Mouse (Mus musculus): ENCODE results near the gene Bach2.

Gene Bach2

DNA sequence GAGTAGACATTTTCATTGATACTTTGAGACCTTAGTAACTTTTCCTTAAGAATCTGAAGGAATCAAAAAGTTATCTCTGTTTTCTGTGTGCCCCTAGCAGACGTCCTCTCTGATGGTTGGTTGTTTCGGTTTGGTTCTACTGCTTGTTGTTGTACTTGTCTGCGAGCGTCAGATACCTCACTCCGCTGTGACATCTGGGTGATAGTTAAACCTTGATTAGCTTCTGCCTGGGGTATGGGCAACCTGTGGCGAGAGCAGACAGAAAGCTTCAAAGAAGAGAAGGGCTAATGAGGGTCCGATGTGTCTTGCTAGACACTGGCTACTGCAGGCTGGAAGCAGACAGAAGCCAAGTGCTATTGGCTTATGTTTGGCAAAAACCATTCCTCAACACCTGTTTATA, 186.5 kb downstream of the Bach2 start:
- DNase-seq (ENCODE audit: low read depth, low spot score) = no peak

DNA sequence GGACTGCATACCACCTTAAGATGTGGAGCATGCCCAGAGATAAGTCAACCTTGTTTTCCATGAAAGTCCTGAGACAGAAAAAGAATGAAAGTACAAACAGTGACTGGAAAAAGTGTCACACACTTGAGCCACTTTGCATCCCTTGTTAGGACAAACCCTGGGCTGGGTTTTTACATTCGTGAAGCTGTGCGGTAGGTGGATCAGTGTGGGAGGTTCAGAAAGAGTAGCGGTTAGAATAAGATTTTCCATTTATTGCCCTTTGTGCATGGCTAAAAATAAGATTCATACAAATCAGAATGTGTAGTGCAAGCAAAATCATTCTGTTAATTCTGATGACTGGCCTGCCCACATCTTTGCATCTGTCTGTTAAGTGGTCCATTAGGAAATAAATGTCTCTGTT, 187.0 kb downstream of the Bach2 start:
- no peak for DNase-seq (ENCODE audit: low read depth, low spot score)

DNA sequence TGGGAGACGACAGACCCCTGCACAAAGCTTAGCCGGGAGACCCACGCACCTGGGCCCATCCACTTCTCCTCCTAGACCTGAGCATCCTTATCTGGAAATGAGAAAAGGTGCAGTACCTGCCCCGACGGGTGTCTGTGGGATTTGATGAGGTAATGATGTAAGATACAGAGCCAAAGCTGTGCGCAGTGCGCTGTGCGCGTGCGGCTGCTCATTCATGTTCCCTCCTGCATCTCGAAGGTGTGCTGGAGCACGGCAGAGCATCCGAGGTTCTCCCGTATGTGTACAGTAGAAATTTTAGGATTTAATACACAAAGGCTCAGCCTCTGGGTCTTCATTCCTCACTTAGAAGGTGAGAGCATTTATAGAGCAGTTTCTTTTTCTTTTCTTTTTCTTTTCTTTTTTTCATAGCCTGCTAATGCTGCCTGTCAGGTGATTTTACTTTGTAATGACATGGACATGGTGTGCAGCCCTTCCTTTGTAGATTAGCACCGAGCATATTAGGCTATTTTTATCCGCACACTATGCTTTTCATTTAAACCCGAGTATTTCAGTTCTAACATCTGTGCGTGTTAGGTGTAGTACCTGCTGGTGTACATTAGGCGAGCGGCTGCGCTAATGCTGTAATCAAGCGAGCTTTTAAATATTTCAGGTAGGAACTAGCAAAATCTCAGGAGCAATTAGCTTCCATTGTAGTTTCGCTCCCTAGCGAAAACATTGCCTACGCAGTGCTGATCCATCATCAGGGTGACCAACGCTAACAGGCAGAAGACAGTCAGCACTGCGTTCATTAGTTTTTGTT, 188.4 kb downstream of the Bach2 start:
- no peak for DNase-seq (ENCODE audit: low read depth, low spot score)

DNA sequence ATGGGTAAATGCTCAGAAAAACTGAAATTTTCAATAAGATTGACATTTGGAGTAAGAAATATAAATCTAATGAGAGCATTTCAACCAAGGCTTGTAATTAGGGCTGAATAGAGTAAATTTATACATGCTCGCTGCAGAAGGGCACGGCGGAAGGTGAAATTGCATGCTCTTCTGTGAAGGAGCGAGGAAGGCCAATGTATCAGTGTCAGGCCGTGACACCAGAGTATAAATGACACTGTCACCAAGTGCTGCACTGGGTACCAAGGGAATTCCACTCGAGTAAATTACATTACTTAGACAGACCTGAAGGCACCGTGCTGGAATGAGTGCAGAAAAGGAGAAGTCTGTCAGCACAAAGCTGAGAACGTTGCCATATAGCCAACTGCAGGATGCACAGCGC, 190.1 kb downstream of the Bach2 start:
- no peak for DNase-seq (ENCODE audit: low read depth, low spot score)

DNA sequence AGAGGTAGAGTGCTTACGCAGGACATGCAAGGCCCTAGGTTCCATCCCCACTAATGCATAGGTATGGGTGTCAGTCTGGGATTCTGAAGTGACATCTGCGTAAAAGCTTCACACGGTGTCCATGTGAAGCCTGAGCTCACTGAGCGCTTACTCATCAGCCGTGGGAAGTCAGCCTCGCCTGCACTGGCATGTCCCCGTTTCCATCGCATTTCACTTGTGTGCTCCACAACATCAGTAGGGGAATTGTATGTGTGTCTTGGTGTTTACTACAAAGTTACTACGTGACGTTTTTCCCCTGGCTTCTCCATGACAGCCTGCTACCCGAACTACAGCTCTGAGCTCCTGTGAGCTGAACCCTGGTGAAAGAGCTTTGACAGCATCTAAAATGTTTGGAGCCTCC, 191.5 kb downstream of the Bach2 start:
- DNase-seq (ENCODE audit: low read depth, low spot score) = no peak

DNA sequence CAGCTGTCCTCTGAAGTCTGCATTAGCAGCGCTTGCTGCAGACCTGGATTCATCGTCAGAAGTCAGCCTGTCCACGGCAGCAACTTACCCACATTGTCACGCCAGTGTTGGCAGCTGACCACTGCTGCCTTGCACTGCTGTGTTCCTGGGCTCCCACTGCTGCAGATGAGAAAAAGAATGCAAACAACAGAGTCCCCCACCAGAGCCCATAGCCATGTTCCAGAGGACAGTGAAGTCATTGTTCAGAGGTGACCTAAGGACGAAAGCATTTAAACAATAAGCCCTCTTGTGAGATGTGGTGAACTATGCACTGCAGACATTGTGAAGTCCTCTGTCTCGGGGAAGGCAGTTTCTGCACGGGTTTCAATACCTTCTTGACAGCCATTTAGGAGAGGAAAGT, 192.4 kb downstream of the Bach2 start:
- DNase-seq (ENCODE audit: low read depth, low spot score) = no peak

DNA sequence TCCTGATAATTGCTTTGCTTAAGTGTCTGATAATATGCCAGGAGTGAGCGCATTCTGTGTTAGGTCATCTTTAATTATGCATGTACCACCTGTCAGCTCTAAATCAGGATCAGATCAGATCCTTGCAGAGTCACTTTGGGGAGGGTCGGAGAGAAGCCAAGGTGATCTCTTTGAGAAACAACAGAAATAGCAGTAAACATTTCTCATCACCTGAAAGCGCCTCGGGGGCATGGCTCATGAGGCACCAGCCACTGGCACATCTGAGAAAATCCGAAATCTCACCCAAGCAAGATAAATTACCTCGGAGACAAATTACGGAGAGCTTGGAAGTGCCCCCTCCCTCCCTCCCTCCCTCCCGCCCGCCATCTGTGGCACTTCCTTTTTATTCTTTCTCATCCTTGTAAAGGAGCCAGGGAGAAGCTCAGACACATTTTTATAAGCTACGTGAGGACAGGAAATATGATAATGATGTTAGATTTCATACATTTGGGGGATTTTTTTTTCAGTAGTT, 193.7 kb downstream of the Bach2 start:
- DNase-seq (ENCODE audit: low read depth, low spot score) = no peak

DNA sequence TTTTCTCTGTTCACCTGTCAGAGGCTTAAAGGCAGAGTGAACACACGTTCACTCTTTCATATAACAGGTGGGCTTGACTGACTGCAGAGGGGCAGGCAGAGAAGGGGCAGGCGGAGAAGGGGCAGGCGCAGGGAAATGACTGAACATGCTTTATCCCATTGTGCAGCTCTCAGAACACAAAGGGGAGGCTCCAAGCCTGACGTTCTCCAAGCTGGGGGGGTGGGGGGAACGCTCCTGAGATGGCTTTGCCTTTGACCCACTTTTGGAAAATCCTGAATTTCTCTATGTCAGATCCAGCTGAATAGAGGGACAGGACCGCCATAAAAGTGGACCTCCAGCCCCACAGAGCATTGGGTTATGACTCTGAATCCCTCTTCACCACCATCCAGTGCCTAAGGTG, 194.3 kb downstream of the Bach2 start:
- DNase-seq (ENCODE audit: low read depth, low spot score) = no peak

DNA sequence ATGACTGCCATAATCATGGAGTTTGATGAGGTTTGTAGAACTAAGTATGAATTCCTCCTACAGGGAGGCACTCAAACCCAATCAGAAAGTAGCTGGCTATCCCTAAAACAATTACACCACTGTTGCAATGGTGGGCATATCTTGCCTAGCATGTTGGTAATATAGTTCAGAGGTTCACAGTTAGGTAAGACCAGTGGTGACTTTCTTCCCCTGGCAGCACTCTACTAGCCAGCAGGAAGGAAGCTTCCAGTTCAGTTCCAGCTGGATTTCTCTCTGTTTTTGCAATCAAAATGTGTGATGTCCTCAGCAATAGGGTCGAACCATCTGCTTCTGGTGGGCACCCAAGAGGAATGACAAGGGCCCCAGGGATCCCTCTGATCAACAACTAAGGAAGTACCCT, 196.0 kb downstream of the Bach2 start:
- no peak for DNase-seq (ENCODE audit: low read depth, low spot score)

DNA sequence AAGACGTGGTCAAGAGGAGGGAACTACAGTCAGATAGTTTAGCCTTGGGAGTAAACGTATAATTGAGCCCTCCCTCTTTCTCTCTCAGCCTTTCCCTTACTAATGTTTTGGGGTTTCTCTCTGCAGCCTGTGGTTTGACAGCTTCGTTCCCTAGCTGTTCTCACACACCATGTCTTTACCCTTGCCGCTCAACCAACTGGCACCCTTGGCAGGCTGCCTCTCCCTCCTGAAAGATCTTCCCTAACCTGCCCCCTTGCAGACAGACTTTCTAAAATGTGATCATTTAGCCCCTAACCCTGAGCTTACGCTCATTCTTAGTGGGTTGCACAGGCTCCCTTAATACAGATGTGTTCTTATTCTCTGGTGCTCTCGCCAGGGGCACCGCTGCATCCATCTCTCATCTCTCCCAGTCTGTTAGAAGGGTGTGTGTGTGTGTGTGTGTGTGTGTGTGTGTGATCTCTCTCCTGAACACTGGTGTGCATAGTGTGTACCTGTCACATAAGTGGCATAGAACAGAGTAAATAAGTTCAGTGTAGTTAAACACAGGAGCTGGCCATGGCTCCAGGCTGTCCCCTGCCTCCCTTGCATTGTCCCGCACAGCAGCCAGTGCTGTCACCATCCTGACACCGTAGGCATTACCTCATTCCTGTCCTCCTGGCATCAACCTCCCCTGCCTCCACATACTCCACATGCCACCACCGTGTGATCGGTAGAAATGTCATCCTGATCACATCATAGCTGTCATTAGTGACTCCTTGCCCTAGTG, 201.6 kb downstream of the Bach2 start:
- no peak for DNase-seq (ENCODE audit: low read depth, low spot score)

DNA sequence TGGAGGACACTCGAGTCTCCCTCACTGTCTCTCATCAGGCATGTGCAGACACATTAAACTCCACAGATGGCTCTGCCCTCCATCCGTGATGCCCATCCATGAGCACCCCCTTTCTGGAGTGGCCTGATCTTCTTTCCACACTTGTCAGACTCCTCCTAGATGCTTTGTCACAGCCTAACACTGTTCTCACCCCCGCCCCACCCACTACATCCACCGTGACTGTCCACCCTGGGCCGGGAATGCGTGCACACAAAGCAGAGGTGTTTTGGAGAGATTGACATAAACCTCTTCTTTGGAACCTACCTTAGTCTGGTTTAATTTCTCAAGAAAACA, 202.1 kb downstream of the Bach2 start:
- no peak for DNase-seq (ENCODE audit: low read depth, low spot score)

DNA sequence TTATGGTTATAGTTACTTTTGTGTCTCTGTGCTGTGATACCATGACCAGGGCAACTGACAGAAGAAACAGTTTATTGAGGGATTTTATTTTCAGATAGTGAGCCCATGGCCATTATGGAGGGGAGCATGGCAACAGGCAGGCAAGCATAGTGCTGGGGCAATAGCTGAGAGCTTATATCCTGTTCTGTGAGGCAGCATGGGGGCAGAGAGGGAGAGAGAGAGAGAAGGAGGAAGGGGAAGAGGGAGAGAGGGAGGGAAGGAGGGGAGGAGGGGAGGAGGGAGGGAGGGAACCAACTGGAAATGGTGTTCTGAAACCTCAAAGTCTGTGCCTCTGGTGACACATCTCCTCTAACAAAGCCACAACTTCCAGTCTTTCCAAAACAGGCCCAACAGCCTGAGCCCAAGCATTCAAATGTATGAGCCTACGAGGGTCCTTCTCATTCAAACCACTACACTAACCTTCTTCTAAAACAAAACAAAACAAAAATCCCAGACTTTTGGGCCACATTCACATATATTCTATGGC, 206.1 kb downstream of the Bach2 start:
- no peak for DNase-seq (ENCODE audit: low read depth, low spot score)

DNA sequence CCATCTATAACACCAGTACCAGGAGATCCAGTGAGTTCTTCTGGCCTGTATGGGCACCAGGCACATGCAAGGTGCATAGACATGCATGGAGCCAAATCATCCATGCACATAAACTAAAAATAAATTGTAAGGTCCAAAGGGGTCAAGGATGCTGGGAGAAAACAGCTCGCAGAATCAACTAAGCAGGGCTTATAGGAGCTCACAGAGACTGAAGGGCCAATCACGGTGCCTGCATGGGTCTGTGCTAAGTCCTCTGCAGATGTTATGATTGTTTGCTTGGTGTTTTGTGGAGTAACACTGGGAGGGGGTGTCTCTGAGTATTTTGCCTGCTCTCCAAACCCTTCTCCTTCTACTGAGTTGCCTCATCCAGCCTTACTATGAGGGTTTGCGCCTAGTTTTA, 209.2 kb downstream of the Bach2 start:
- DNase-seq (ENCODE audit: low read depth, low spot score) = no peak

DNA sequence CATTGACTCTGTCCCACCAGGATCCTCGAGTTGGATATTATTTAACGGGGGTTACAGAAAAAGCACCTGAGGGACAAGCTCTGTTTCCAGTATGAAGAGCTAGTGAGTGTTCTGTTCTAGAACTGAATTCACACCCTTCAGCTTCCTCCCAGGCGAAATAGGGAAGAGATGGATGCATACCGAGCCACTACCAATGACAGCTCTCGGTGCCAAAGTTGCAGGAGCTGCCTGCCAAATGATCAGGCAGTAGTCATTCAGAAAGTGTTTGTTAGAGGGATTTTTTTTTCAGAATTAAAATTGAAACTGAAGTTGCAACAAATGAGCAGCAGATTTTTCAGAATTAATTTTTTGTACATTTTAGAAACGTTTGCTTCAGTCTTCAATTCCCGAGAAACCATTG, 223.4 kb downstream of the Bach2 start:
- DNase-seq (ENCODE audit: low read depth, low spot score) = no peak

DNA sequence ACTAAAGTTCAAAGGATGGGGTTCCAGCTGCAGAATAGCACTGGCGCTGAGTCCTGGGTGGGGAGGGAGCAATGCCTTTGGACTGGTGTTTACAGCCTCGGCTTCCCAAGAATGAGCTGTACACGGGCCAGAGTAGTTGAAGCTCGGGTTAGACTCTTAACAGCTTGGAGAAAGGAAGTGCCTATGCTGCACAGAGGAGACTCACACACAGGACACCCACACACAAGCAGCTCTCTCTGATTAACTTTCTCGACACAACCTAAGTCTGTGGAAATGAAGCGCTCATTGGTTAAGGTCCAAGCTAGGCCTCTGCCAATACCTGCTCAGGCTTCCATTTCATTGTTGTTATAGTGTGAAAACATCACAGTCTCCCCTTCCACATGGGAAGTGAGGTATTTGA, 224.5 kb downstream of the Bach2 start:
- no peak for DNase-seq (ENCODE audit: low read depth, low spot score)

DNA sequence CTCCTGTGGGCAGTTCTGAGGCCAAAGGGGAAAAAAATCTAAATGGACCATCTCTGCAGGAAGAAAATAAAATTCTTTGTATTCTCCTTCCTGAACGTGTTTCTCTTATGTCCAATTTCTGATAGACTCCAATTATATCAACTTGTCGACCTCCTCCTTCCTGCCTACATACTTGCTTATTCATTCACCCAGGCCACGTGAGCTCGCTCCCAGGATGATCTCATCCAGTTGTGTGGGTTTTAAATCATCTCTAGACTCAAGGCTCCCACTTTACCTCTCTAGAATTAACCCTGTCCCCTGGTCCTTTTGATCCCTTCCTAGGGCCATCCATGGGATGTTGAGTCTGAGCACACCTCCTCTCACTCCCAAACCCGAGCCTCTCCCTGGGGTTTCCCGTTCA, 225.9 kb downstream of the Bach2 start:
- DNase-seq (ENCODE audit: low read depth, low spot score) = no peak

DNA sequence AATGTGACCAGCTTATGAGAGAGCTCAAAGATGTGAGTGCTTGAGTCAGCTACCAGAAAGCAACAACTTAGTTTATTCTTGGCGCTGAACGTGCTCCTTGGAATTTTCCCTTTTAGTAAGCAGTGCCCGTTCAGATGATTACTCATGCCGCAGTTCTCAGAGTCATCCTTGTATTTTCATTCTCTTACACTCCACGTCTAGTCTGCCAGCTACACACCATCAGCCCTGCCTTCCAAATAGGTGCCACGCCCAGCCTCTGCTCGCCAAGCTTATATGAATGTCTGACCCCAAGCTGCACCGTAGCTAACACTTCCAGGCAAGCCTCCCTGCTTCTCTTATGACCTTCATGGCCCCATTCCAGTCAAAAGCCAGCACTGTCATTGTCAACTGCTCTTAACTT, 227.4 kb downstream of the Bach2 start:
- DNase-seq (ENCODE audit: low read depth, low spot score) = no peak

DNA sequence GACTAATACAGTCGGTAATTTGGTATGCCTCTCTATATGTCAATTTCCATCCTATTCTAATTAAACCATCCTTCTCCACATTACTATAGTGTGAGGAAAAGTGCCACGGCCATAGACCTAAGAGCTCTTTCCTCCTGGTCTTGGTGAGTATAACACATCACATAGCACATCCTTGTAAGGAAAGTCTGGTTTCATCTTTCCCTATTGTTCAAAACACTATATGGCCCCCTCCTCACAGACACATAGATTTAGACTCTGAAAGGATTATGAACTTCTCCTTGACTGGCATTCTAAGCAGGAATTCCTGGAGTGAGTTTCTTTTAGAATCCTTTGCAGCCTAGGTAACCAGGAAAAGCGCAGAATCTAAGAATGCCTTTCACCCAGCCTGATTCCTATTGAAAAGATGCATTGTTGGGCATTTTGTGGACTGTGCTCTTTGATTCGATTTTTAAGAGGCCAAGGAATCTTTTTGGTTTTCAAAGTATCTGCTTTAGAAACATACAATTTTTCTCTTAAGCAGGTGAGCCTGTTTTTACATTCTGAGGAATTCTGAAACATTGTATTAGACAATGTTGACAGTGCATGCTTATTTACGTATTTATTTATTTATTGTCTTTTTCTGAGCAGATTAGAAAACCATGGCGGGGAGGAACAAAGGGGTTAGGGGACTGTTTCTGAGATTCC, 239.5 kb downstream of the Bach2 start:
- DNase-seq (ENCODE audit: low read depth, low spot score) = no peak

DNA sequence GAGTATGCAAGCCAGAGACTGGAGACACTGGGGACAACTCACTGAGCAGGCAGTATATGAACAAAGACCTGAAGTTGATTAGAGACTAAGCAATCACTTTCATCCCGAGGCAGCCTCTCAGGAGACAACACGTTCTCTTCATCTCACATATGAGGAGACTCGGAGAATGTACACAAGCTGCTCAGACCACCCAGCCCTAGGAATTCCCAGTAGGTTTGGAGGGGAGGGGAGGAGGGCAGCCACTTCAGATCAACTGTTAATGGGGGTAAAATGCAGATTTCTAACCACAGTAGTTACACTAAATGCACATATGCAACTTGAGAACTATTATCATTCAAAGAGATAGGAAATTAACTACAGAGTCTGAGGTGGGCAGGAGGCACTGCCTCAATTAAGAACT, 240.6 kb downstream of the Bach2 start:
- DNase-seq (ENCODE audit: low read depth, low spot score) = no peak

DNA sequence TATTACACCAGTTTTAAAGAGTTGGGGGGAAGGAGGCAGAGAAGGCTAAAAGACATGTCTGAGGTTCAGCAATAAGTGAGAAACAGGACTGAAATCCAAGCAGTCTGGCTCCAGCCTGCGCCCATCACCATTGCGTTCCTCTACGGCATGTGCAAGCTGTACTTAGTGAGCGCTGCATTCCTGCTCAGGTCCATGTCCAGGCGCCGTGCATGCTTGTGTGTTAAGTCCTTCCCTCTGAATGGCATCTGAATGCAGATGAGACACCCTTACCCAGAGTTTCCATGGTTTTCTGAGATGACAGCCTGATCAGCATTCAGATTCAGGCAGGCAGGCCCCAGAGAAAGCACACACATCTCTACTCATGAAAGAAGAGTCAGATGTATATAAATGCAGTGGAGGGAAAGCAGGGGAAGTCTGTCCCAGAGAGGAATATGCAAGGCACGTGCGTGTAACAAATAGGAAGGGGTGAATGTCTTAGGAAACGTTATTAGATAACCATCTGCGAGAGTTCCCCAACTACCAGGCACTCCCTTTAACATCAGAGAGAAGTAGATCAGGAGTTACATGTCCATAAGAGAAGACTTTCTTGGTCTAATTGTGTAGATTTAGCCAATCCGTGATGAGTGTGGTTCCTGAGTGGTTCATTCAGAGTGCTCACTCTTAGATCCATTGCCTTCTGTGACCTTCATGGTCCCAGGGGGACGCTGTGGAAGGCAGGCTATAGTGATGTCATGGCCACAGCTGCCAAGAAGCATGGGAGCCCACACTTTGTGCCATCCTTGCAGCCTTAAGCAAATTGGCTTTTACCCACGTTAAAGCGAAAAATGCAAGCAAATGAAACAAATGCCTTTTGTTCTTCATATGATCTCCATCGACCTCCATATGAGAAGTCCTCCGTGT, 241.4 kb downstream of the Bach2 start:
- no peak for DNase-seq (ENCODE audit: low read depth, low spot score)

DNA sequence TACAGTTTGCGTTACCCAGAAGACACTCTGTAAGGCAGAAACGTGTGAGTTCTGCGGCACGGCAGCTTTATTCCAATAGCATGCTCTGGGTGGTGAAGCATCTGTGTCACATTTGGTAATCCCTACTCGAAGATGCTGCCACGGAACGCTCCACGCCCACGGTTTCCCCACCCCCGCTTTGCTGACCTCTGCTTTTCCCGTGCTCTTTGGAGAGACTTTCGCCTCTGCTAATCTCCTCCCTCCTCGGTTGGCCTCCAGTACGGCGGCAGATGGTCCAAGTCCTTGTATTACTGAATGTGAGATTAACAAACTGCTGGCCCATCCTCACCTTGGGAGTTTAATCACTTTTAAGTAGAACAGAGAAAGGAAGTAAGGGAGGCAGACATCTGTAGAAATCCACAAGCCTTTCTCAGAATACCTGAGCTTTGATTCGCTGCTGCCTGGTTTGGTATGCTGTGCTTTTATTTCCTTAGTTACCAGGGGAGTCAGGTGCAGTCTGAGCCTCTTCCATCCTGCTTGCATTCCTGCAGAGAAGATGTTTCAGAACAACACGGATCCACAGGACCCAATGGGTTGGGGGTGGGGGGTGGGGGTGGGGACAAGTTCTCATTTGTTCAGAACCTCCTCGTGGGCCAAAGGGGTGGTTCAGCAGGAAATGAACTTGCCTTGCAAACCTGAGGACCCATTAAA, 242.9 kb downstream of the Bach2 start:
- DNase-seq (ENCODE audit: low read depth, low spot score) = no peak

Measured in brain, embryonic 18.5 days (tissue).